Mouse (Mus musculus) G1E (cell line): Measurements from ENCODE around the gene Ccsap. TPM values are rescaled to one million over a fixed set of nuclear protein-coding genes. Genes with fewer than 3 reads are reported as not detected.

ENCODE experiments used
- ATAC-seq: 2 replicates; pipeline ENCODE4 v1.8.0; 2016; ENCODE audit warnings: mild to moderate bottlenecking; ENCODE audit not compliant: insufficient number of reproducible peaks, poor library complexity, low FRiP score, severe bottlenecking; ENCODE audit errors: extremely low read depth
- DNase-seq: peaks from one replicate; pipeline ENCODE4 v3.0.0; 2012; ENCODE audit warnings: low spot score
- H3K27me3 ChIP-seq: 2 replicates; pipeline ENCODE4 v1.6.1; 2012; ENCODE audit warnings: mild to moderate bottlenecking, low read length, inconsistent platforms; ENCODE audit not compliant: insufficient read depth
- H3K36me3 ChIP-seq: replicated peaks from 2 replicates; pipeline ENCODE3; 2012; ENCODE audit warnings: mild to moderate bottlenecking, inconsistent platforms
- H3K4me1 ChIP-seq: 2 replicates; pipeline ENCODE4 v1.6.1; 2012; ENCODE audit warnings: low read depth, low read length, inconsistent platforms, mixed read lengths; ENCODE audit not compliant: insufficient read depth
- H3K4me3 ChIP-seq: 2 replicates; pipeline ENCODE4 v1.5.1; 2012; ENCODE audit warnings: low read depth, mild to moderate bottlenecking, inconsistent platforms, low read length, moderate library complexity, mixed read lengths
- H3K9me3 ChIP-seq: replicated peaks from 2 replicates; pipeline ENCODE4 v1.6.1; 2012; ENCODE audit warnings: inconsistent platforms
- CTCF ChIP-seq: IDR thresholded peaks from 2 replicates; pipeline ENCODE4 v1.5.1; 2012; ENCODE audit warnings: low read depth, low read length, inconsistent platforms, mixed read lengths
- GATA1 ChIP-seq: IDR thresholded peaks from 2 replicates; pipeline ENCODE4 v1.6.1; 2012; ENCODE audit warnings: borderline replicate concordance, low read length, inconsistent platforms, mixed read lengths
- GATA2 ChIP-seq: IDR thresholded peaks from 2 replicates; pipeline ENCODE4 v1.6.1; 2012; ENCODE audit warnings: low read depth, low read length, inconsistent platforms, borderline replicate concordance
- POLR2AphosphoS5 ChIP-seq: IDR thresholded peaks from 2 replicates; pipeline ENCODE4 v1.6.1; 2012; ENCODE audit warnings: low read depth, low read length, inconsistent platforms; ENCODE audit not compliant: insufficient replicate concordance
- TAL1 ChIP-seq: conservative IDR thresholded peaks from 2 replicates; pipeline ENCODE4 v1.6.1; 2012; ENCODE audit warnings: low read depth, low read length, inconsistent platforms, mixed read lengths
- polyA plus RNA-seq: library from polyadenylated mRNA; stranded (reverse); fragments of >175 nt; gene quantifications from 2 replicates; pipeline ENCODE4 v1.2.3, GENCODE M21; 2012
- total RNA-seq, 2 experiments: library from RNA; stranded (forward) in 1 of 2; stranded (reverse) in 1 of 2; fragments of 200-1000 nt in 1 of 2; fragments of >200 nt in 1 of 2; fragmentation: Nextera tagmentation in 1 of 2; gene quantifications; 2 replicates each; pipeline ENCODE4 v1.2.3; 2014 to 2017

Gene Ccsap
- total and polyA plus RNA-seq, 3 experiments, result 9.4 to 16.3 (median 11.7) TPM

DNA sequence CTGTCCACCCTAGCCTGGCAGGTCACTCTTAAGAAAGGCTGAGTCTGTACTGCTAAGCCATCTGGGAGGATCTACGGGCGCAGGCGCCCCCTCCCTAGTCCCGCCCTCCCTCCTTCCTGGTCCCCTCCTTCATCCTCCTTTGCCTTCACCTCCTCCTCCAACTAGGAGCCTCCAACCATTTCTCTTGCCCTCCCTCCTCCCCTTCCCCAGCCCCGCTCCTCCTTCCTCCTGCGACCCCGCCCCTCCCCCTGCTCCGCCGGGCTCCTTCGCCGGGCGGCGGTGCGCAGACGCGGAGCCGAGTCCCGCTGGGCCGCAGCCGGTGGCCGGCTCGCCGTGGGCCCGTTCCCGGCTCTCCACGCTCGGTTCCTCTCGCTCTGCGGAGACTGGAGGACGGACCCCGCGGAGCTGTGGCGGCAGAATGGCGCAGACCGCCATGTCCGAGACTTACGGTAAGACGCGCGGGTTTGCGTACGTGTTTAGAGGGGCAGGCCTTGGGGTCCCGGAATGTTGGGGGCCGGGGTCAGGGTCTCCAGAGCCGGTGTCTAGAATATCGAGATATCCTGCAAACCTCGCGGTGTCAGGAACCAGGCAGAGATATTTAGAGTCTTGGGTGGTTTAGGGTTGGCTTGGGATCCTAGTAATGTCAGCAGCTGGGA lies 54.2 kb downstream of the Ccsap start, which contains the start of gene Rab4a:
TSS of gene Rab4a (plus strand) at position 268 of the 656 bp plus-strand sequence.
- H3K4me1 ChIP-seq, result no peaks in the 10 kb centered on the region
- peak; percentile 24 for DNase-seq
- TF ChIP-seq CTCF (no peak), GATA1 (no peak), TAL1 (no peak), GATA2 (no peak), POLR2AphosphoS5 (no peak)
- peaks cover 19% of the 10 kb centered on the region; the same call in 1 of the 2 replicates for H3K27me3 ChIP-seq
- H3K4me3 ChIP-seq, result peak within 1 kb of the TSS; percentile 65
- no peak for ATAC-seq
- H3K9me3 ChIP-seq, result peaks cover under 1% of the 10 kb centered on the region
- H3K36me3 ChIP-seq, result peaks cover 8% of the 10 kb centered on the region

- Histone ChIP-seq H3K4me1 (no peaks in the 10 kb centered on the region), H3K9me3 (peaks cover 2% of the 10 kb centered on the region), H3K36me3 (peaks cover 7% of the 10 kb centered on the region), H3K27me3 (peaks cover 19% of the 10 kb centered on the region; the same call in 1 of the 2 replicates), H3K4me3 (peak overlapping the region; percentile 65; the same call in 1 of the 2 replicates)
- DNase-seq (no peak), ATAC-seq (no peak)
- TF ChIP-seq CTCF, result no peak
Observed at GRCm38 (mm10) chr8:123805209-123805717, 54.7 kb downstream of the Ccsap start.

GRCm38 (mm10) chr8:123804586-123804985 lies 55.4 kb downstream of the Ccsap start:
- DNase-seq (no peak), ATAC-seq (no peak)
- Histone ChIP-seq H3K9me3 (peaks cover 2% of the 10 kb centered on the region), H3K4me1 (no peaks in the 10 kb centered on the region), H3K4me3 (no peak overlapping the region), H3K27me3 (peaks cover 19% of the 10 kb centered on the region; the same call in 1 of the 2 replicates), H3K36me3 (peaks cover 4% of the 10 kb centered on the region)
- TF ChIP-seq TAL1 (no peak), CTCF (no peak), GATA2 (no peak), GATA1 (no peak), POLR2AphosphoS5 (no peak)

DNA sequence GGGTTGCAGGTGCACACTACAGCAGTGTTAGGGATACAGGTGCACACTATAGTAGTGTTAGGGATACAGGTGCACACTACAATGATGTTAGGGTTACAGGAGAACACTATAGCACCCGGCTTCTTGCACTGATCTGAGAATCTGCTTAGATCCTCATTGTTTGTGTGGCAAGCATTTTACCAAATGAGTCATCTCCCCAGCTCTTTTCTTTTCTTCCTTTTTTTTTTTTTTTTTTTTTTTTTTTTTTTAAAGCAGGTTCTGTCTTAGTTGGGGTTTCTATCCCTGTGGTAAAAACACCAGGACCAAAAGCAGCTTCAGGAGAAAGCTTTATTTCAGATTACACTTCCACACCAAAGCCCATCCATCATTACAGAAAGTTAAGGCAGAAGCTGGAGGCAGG lies 56.4 kb downstream of the Ccsap start:
- Histone ChIP-seq H3K4me1 (no peaks in the 10 kb centered on the region), H3K4me3 (no peak overlapping the region)

GRCm38 (mm10) chr8:123801538-123801937 lies 58.5 kb downstream of the Ccsap start:
- TF ChIP-seq TAL1 (no peak), GATA1 (no peak), POLR2AphosphoS5 (no peak), GATA2 (no peak), CTCF (no peak)
- Histone ChIP-seq H3K36me3 (no peaks in the 10 kb centered on the region), H3K4me1 (no peaks in the 10 kb centered on the region), H3K4me3 (no peak overlapping the region), H3K9me3 (peaks cover 2% of the 10 kb centered on the region), H3K27me3 (peaks cover 11% of the 10 kb centered on the region; the same call in 1 of the 2 replicates)
- ATAC-seq, result no peak
- DNase-seq, result no peak

More for the DNA sequence above, 56.4 kb downstream of the Ccsap start:
- TF ChIP-seq CTCF (no peak), GATA1 (no peak), POLR2AphosphoS5 (no peak), GATA2 (no peak), TAL1 (no peak)
- DNase-seq (no peak), ATAC-seq (no peak)
- peaks cover 16% of the 10 kb centered on the region; the same call in 1 of the 2 replicates for H3K27me3 ChIP-seq
- H3K9me3 ChIP-seq, result peaks cover 2% of the 10 kb centered on the region
- peaks cover under 1% of the 10 kb centered on the region for H3K36me3 ChIP-seq

GRCm38 (mm10) chr8:123800867-123801266 lies 59.1 kb downstream of the Ccsap start:
- Histone ChIP-seq H3K9me3 (peaks cover 2% of the 10 kb centered on the region), H3K36me3 (no peaks in the 10 kb centered on the region), H3K27me3 (peaks cover 5% of the 10 kb centered on the region; the same call in 1 of the 2 replicates), H3K4me3 (no peak overlapping the region), H3K4me1 (no peaks in the 10 kb centered on the region)
- ATAC-seq, result no peak
- no peak for DNase-seq
- no peak for TF ChIP-seq GATA2
- TF ChIP-seq CTCF, result no peak
- no peak for TF ChIP-seq TAL1
- TF ChIP-seq POLR2AphosphoS5, result no peak
- TF ChIP-seq GATA1, result no peak

DNA sequence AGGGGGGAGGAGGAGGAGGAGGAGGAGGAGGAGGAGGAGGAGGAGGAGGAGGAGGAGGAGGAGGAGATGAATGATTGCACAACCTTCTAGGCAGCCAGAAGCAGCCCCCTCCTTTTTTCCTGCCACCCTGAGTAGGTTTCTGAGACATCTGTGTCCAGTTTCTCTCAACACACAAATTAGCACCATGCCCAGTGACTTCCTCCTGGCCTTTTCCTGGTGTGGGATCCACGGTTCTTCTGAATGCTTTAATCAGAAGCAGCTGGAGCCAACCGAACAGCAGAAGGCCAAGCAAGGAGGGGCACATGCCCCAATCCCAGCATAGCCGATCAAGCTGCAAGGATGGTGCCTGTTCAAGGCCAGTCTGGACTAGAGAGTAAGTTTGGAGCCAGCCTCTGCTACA lies 60.1 kb downstream of the Ccsap start:
- no peaks in the 10 kb centered on the region for H3K27me3 ChIP-seq
- no peaks in the 10 kb centered on the region for H3K4me1 ChIP-seq
- no peaks in the 10 kb centered on the region for H3K36me3 ChIP-seq
- peaks cover 2% of the 10 kb centered on the region for H3K9me3 ChIP-seq
- H3K4me3 ChIP-seq, result no peak overlapping the region
- ATAC-seq, result no peak
- no peak for DNase-seq
- TF ChIP-seq POLR2AphosphoS5, result no peak
- TF ChIP-seq GATA1, result no peak
- no peak for TF ChIP-seq GATA2
